ENCODE assay signal across 8 mouse cellular contexts in genomic region chr19:17271179-17271622, GRCm38 (mm10).
DNase-seq lines count a peak whose midpoint lies in the region; ATAC-seq and TF ChIP-seq lines count a peak whose summit lies in the region.

No protein-coding gene starts in this region.

- TF ChIP-seq CTCF in forebrain, postnatal 0 days (IDR thresholded peaks at IDR 0.05; ENCODE audit: low read depth), result no peak

- no peak overlapping the region for H3K9ac ChIP-seq in forebrain, embryonic 11.5 days (ENCODE audit: low read length)
- no peak overlapping the region for H3K9ac ChIP-seq in forebrain, postnatal 0 days
- H3K9ac ChIP-seq in hindbrain, embryonic 16.5 days (ENCODE audit: low read depth, low read length), result no peak overlapping the region
- no peak overlapping the region for H3K9ac ChIP-seq in liver, embryonic 12.5 days

- H3K4me1 ChIP-seq in forebrain, embryonic 11.5 days (replicated peaks; ENCODE audit: control insufficient read depth, insufficient read depth, low read length), result no peaks in the 10 kb centered on the region; the same call in 1 of the 2 replicates
- H3K4me1 ChIP-seq in forebrain, postnatal 0 days (ENCODE audit: insufficient read depth), result no peaks in the 10 kb centered on the region
- peaks cover 2% of the 10 kb centered on the region; the same call in 1 of the 2 replicates for H3K4me1 ChIP-seq in hindbrain, embryonic 16.5 days (ENCODE audit: control insufficient read depth, insufficient read depth, low read depth, low read length)
- no peaks in the 10 kb centered on the region for H3K4me1 ChIP-seq in liver, embryonic 12.5 days

- H3K27me3 ChIP-seq in forebrain, embryonic 11.5 days (ENCODE audit: control insufficient read depth, insufficient read depth, low read length), result no peaks in the 10 kb centered on the region
- H3K27me3 ChIP-seq in forebrain, postnatal 0 days (ENCODE audit: insufficient read depth, low read length), result no peaks in the 10 kb centered on the region
- no peaks in the 10 kb centered on the region for H3K27me3 ChIP-seq in hindbrain, embryonic 16.5 days (replicated peaks; ENCODE audit: control insufficient read depth, insufficient read depth, low read length)
- H3K27me3 ChIP-seq in liver, embryonic 12.5 days (replicated peaks), result no peaks in the 10 kb centered on the region

- no peaks in the 10 kb centered on the region for H3K9me3 ChIP-seq in forebrain, embryonic 11.5 days (ENCODE audit: control insufficient read depth, low read length)
- H3K9me3 ChIP-seq in forebrain, postnatal 0 days (ENCODE audit: low read length), result no peaks in the 10 kb centered on the region
- H3K9me3 ChIP-seq in hindbrain, embryonic 16.5 days (ENCODE audit: control insufficient read depth, low read length), result no peaks in the 10 kb centered on the region
- no peaks in the 10 kb centered on the region for H3K9me3 ChIP-seq in liver, embryonic 12.5 days (replicated peaks)

- WGBS in forebrain, embryonic 11.5 days, result 50% methylated on average over 3 of the region's 3 CpGs
- WGBS in forebrain, postnatal 0 days, result 18% methylated on average over 3 of the region's 3 CpGs
- WGBS in hindbrain, embryonic 16.5 days, result 9% methylated on average over 3 of the region's 3 CpGs
- WGBS in liver, embryonic 12.5 days (ENCODE audit: insufficient replicate concordance), result 51% methylated on average over 3 of the region's 3 CpGs

- no peak for ATAC-seq in forebrain, embryonic 11.5 days (replicated peaks; ENCODE audit: low FRiP score)
- ATAC-seq in forebrain, postnatal 0 days, result no peak; the same call in 1 of the 2 replicates
- peak; percentile 73 for ATAC-seq in hindbrain, embryonic 16.5 days
- no peak for ATAC-seq in monocyte, adult 5-6 weeks (replicated peaks; ENCODE audit: insufficient number of reproducible peaks, low FRiP score, low TSS enrichment, poor library complexity, severe bottlenecking)
- no peak for ATAC-seq in liver, embryonic 12.5 days

- H3K27ac ChIP-seq in forebrain, embryonic 11.5 days (ENCODE audit: low read depth, low read length), result no peak overlapping the region
- H3K27ac ChIP-seq in forebrain, postnatal 0 days (ENCODE audit: low read depth, low read length), result no peak overlapping the region
- H3K27ac ChIP-seq in hindbrain, embryonic 16.5 days (ENCODE audit: low read depth, low read length), result no peak overlapping the region
- no peak overlapping the region for H3K27ac ChIP-seq in liver, embryonic 12.5 days

- no peaks in the 10 kb centered on the region for H3K36me3 ChIP-seq in forebrain, embryonic 11.5 days (ENCODE audit: control insufficient read depth, insufficient read depth, low read length)
- no peaks in the 10 kb centered on the region for H3K36me3 ChIP-seq in forebrain, postnatal 0 days (ENCODE audit: insufficient read depth)
- H3K36me3 ChIP-seq in hindbrain, embryonic 16.5 days (ENCODE audit: control insufficient read depth, insufficient read depth, low read length), result no peaks in the 10 kb centered on the region
- H3K36me3 ChIP-seq in liver, embryonic 12.5 days, result no peaks in the 10 kb centered on the region

- peak; percentile 52 for DNase-seq in forebrain, embryonic 11.5 days (ENCODE audit: low spot score)
- no peak for DNase-seq in forebrain, postnatal 0 days
- peak; percentile 28 for DNase-seq in 3134 (ENCODE audit: extremely low read depth, insufficient read length, low spot score)
- DNase-seq in fibroblast of lung, adult 2 months (ENCODE audit: low read depth), result peak; percentile 63
- DNase-seq in layer of hippocampus, adult 18-20 months (ENCODE audit: low spot score in 2 of 2), result no peak

- H3K4me3 ChIP-seq in forebrain, embryonic 11.5 days (ENCODE audit: low read depth, low read length), result no peak overlapping the region
- H3K4me3 ChIP-seq in forebrain, postnatal 0 days (ENCODE audit: low read depth, low read length), result no peak overlapping the region
- H3K4me3 ChIP-seq in hindbrain, embryonic 16.5 days (ENCODE audit: low read length), result no peak overlapping the region
- H3K4me3 ChIP-seq in liver, embryonic 12.5 days, result no peak overlapping the region

- H3K4me2 ChIP-seq in forebrain, embryonic 11.5 days (ENCODE audit: low read depth, low read length, severe bottlenecking), result no peak overlapping the region
- no peak overlapping the region for H3K4me2 ChIP-seq in forebrain, postnatal 0 days (ENCODE audit: low read depth)
- no peak overlapping the region for H3K4me2 ChIP-seq in hindbrain, embryonic 16.5 days (ENCODE audit: low read length)
- H3K4me2 ChIP-seq in liver, embryonic 12.5 days, result no peak overlapping the region

Comparison
In these comparisons a context has a peak if more than half of its experiments do, and no peak if none do; other contexts are left out.
1. DNase-seq: peak in forebrain, embryonic 11.5 days (single experiment), 3134 (single experiment) and fibroblast of lung, adult 2 months (single experiment); none in forebrain, postnatal 0 days (single experiment) and layer of hippocampus, adult 18-20 months (0 of 2).